Mouse (Mus musculus) right cerebral cortex, adult 18-20 months (tissue): ENCODE results near the gene Gpr161.
"Not testable (repeated sequence)": the region's sequence is repeated elsewhere in the genome, so short reads cannot be mapped to it uniquely, and the experiment has no call there.

ENCODE experiments used
- DNase-seq: peaks from one replicate; pipeline ENCODE4 v3.0.0; 2022; ENCODE audit warnings: mixed read lengths

The Gpr161 gene

GRCm38 (mm10) chr1:165320141-165320934 lies 24.7 kb downstream of the Gpr161 start:
- DNase-seq: peak; percentile 70

GRCm38 (mm10) chr1:165321393-165321861 lies 25.8 kb downstream of the Gpr161 start:
- DNase-seq: no peak

- DNase-seq: no peak
Measured at GRCm38 (mm10) chr1:165321891-165322290, 26.3 kb downstream of the Gpr161 start.

- DNase-seq: no peak
Measured at GRCm38 (mm10) chr1:165322934-165323333, 27.3 kb downstream of the Gpr161 start.

GRCm38 (mm10) chr1:165327370-165327769 lies 31.8 kb downstream of the Gpr161 start:
- no peak for DNase-seq

GRCm38 (mm10) chr1:165327831-165328230 lies 32.2 kb downstream of the Gpr161 start:
- no peak for DNase-seq

GRCm38 (mm10) chr1:165328384-165329289 lies 33.0 kb downstream of the Gpr161 start:
- not testable (repeated sequence) for DNase-seq

GRCm38 (mm10) chr1:165330859-165331258 lies 35.3 kb downstream of the Gpr161 start:
- no peak for DNase-seq

GRCm38 (mm10) chr1:165332797-165333196 lies 37.2 kb downstream of the Gpr161 start:
- DNase-seq: no peak

GRCm38 (mm10) chr1:165342126-165342525 lies 46.5 kb downstream of the Gpr161 start:
- DNase-seq: no peak

- DNase-seq: peak; percentile 27
Measured at GRCm38 (mm10) chr1:165344453-165344852, 48.9 kb downstream of the Gpr161 start.

- DNase-seq: no peak
Measured at GRCm38 (mm10) chr1:165348627-165349026, 53.0 kb downstream of the Gpr161 start.

GRCm38 (mm10) chr1:165356347-165356746 lies 60.8 kb downstream of the Gpr161 start:
- no peak for DNase-seq

- DNase-seq: no peak
Measured at GRCm38 (mm10) chr1:165363271-165363670, 67.7 kb downstream of the Gpr161 start.

- DNase-seq: no peak
Measured at GRCm38 (mm10) chr1:165365057-165365456, 69.5 kb downstream of the Gpr161 start.

- no peak for DNase-seq
Measured at GRCm38 (mm10) chr1:165370990-165371389, 75.4 kb downstream of the Gpr161 start.

- DNase-seq: no peak
Measured at GRCm38 (mm10) chr1:165373839-165374238, 78.2 kb downstream of the Gpr161 start.
